Mouse (Mus musculus) urinary bladder, postnatal 10 days (tissue): ENCODE results near the gene Il9r.
"Not testable (repeated sequence)": the region's sequence is repeated elsewhere in the genome, so short reads cannot be mapped to it uniquely, and the experiment has no call there.

Source experiments
- DNase-seq: peaks from one replicate; pipeline ENCODE4 v3.0.0; 2022; ENCODE audit warnings: low spot score

Gene Il9r

DNA sequence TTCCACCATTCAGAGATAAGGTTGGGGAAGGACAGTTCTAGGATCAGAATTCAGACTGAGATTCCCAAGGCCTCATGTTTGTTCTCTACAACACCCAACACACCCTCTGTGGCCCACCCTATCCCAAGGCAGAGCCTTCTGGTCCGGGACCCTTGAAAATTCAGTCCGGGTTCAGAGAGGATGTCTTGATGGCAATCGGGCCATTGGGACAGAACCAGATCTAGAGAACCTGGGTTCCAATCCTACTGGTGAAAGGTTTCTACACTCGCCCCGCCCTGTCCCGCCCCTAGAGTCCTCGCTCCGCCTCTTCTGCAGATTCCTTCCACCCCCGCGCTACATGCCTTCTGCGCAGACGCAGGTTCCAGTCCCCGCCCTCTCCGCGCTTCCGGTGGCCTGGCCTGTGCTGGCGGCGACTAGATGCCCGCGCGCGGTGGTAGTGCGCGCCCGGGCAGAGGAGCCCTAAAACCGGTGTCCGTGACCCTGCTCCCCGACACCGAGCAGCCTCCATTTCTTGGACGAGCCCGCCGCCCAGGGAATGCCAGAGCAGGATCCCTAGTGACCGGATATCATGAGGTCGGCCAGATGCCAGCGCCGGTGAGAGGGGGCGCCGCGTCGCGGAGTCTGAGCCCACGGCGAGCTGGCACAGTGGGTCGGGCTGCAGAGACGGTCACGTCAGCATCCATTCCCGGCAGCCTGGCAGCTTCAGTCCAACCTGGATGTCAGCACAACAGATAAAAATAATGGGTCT lies 26.2 kb upstream of the Il9r start, which contains the start of gene Mpg:
TSS of gene Mpg (plus strand) at position 382 of the 748 bp plus-strand sequence.
- no peak for DNase-seq

DNA sequence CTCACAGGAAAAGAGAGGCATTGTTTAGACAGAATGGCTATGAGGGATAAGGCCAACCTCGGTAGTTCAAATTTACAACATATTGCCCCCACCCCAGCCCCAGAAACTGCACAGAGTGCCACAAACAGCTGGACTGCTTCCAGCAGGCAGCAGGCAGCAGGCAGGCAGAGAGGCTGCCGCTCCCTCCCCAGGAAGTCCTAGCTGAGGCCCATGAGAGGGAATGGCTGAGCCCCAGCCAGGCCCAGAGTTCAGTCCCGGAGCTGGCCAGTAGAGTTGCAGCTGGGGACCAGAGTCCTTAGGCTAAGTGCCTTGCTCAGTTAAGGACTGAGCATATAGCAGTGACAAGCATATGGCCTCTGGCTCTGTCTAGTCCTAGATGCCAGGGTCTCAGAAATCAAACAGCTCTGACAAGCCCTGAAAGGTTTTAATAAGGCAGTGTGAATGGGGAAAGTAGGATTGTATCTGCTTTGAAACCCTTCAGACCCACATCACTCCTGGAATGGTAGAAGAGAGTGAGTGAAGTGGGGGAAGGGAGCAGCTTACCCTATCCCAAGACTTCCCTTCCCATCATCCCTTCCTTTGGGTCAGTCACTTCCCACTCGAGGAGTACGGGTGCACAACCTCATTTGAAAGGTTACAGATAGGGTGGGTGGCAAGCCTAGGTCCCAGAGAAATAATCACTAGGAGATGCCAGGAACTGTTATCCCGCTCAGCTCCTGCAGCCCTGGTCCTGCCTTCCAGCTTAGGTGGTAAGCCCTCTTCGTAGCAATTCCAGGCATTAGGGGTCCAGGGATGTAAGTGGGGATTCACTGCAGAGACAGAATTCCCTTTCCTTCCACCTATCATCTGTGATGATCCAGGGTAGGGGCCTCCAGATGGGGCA lies 25.4 kb upstream of the Il9r start:
- no peak for DNase-seq

DNA sequence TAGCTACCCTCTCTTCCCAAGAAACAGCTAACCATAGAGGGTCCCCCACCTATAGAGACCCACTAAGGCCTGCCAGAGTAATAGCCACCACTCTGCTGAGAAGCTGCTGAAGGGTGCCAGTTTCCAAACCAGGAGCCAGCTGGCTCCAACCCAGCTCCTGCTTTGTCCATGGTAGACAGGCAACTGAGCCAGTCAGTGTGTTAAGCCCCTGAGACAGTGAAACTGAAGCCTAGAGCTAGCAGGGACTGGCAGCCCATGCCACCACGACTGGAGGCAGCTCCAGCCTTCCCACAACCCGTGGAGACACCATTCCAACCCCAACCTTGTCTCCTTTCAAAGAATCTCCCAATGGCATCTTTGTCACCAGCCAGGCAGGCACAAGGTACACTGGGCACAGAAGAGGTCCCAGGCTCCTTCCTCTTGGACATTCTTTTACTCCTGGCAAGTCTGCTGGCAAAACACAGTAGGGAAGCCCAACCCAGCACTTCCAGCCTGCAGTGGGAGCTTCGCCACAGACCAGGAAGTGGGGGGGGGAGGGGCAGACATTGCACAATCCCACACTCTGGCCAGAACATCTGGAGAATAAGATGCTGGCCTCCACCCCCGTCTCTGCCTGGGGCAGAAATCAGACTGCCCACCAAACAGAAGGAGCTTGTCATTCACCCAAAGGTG lies 24.5 kb upstream of the Il9r start:
- no peak for DNase-seq

DNA sequence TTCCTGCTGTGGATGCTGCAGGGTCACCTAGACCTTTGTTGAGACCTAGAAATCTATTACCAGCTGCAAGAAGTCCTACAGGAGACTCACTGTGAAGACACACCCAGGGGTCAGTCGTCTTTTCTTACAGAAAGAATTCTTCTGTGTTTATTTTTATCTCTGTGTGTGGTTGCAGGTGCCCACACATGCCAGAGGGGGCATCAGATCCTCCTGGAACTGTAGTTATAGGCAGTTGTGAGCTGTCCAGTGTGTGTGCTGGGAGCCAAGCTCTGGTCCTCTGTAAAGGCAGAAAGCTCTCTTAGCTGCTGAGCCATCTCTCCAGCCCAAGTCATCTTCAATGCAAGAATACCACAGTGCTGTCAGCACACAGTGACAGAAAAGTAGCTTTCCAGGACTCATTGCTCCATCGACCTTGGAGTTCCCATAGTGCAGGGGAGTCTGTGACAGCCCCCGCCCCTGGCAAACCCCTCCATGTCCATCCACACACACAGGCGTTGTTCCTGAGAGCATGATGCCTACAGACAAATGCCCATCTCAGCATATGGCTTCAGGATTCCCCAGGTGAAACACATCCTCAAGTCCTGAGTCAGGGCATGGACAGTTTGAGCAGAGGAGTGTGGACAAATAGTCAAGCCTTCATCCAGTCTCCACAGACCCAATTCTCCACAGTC lies 23.4 kb upstream of the Il9r start:
- DNase-seq: no peak

DNA sequence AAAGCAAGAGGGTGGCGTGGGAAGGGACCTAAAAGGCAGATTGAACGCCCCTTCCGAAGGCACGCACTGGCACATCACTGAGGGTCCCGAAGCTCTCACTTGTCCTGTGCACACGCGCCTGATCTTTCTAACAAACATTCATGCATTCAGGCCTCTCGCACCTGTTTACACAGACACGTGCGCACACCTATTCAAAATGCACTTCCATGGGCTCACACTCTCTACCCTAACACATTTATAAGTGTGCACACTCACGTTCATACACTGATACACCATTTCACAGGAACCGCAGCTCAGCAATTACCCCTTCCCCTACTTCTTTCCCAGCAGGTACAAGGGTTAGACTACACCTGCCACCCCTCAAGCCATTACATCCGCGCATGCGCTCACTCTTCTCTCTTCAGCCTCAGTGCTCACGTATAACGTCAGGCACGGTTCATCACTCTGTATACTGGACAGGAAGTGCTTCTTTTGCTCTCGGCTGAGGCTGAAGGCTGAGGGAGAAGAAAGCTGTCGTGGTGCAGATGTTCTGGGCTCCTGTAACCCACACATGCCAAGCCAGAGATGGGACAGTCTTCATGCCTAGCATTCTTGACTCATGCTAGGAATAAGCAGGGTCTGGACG lies 22.6 kb upstream of the Il9r start:
- no peak for DNase-seq

DNA sequence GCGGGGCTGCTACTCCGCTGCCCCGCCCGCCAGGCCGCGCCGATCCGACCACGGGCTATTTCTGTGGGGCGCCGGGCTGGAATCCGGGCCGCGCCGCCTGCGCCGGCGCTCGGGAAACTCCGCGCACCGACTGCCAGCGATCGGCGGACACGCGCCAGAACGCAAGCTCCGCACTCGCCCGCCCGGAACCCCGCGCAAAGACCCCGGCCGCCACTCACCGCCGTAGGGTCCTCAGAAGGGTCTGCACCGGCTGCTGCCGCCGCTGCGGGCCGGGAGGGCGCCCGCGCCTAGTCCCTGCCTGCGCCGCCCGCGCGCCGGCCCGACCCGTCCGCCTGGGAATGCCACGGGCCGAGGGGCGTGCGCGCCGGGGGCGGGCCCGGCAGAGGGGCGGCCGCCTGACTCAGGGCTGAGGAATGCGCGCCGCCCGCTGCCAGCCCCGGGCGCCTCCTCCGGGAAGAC lies 21.9 kb upstream of the Il9r start, which contains the start of gene Rhbdf1:
TSS of gene Rhbdf1 (minus strand) at position 350 of the 459 bp plus-strand sequence.
- DNase-seq: no peak

DNA sequence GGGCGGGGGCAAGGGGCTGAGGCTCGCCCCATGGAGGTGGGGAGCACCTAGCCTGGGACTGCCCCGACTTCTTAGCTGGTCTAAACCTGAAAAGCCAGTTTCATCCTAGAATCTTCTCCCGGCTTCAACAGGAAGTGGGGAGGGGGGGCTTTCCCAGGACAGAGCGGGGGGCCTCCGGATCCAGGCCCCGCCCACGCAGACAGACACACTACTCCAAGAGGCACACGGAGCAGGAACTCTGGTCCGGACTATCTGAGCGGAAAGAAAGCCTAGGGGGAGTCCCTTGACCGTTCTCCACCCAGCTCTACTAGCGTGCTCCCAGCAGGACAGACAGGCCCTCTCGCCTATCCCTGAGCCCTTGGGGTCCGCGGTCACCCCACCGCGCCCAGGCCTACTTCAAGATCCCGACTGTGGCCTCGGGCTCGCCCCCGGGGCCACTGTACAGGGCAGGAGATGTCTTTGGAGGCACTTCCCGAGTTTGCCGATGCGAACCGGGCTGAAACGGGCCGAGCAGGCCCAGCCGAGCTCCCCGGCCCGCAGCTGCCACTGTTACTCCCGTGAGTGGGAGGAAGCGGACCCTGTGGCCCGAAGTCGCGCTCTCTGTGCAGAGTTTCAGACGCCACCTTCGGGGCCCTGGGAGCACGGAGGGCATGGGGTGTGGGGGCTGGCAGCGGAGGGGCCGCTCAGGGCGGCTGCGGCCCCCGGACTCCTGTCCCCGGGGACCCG lies 21.3 kb upstream of the Il9r start:
- no peak for DNase-seq

DNA sequence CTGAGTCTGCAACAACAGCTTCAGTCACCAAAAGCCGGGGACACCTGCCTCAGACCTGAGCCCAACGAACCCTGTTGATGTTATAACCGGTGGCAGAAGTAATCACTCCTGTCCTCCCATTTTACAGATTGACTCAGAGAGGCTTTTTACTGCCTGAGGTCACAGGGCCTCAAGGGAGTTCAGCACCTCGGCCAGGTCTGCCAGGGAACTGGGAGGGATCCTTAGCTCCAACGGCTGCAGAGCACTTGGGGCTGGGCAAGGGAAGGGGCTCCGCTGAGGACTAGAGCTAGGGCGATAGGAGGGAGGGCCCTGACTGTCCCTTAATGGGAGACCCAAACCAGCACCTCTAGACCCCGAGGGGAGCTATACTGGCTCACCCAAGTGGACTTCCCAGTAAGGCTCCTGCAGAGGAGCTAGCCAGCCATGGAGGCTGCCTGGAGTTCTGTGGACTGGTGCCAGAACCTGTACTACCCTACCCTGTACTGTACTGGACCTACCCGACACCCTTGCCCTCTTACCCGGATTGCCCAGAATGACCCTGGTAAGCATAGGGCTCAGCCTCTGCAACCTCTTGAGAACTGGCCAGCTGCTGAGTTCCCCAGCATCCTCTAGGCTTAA lies 20.6 kb upstream of the Il9r start:
- no peak for DNase-seq

DNA sequence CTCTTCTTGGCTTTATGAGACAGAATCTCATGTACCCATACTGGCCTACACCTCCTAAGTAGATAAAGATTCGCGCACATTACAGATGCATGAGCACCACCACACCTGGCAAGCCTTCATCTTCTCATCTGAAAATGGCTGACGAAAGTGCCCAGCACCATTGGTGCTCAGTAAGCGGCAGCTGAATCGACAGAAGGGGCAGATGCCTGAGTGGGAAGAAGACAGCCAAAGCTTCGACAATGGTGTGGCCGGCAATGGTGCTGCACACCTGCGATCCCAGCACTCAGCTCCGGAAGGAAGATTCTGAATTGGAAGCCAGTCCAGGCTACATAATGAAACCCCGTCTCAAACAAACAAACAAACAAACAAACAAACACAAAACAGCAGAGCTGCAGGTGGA lies 19.2 kb upstream of the Il9r start:
- no peak for DNase-seq

DNA sequence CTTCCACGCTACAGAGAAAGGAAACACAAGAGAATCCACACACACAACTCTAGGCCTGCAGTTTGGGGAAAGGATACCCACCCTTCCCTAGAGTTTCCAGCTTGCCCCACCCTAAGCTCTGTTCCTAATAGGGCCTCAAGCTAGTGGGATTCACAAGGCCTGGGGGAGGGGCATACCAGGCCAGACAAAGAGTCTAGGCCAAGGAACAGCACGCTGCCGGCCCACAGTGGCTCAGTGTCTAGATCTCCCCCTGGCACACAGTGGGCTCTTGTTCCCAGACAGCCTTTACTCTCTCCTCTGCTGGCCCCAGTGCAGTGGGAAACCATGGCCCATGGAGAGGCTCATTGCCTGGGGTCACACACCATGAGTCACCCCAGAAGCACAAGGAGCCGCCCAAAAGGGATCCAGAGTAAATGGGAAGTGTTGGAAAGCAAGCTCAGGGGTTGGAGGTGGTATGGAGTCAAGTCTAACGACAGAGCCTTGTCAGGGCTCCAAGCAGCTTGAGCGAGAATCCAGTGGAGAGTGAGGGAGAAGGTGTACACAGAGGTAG lies 18.5 kb upstream of the Il9r start:
- DNase-seq: no peak

DNA sequence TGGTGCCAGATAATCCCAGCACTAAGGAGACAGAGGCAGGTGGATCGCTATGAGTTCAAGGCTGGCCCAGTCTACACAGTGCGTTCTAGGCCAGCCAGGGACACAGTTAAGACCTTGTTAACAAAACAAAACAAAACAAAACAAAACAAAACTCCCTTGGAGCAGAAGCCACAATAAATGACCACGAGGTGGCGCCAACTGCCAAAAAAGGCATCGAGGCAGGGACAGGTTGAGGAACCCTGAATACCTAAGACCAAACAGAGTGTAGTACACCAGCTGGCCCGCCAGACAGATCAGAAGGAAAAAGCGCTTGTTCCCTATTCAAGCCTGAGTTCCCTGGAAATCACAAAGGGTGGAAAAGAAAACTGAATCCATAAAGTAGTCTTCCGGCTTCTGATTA lies 16.8 kb upstream of the Il9r start:
- DNase-seq: no peak

DNA sequence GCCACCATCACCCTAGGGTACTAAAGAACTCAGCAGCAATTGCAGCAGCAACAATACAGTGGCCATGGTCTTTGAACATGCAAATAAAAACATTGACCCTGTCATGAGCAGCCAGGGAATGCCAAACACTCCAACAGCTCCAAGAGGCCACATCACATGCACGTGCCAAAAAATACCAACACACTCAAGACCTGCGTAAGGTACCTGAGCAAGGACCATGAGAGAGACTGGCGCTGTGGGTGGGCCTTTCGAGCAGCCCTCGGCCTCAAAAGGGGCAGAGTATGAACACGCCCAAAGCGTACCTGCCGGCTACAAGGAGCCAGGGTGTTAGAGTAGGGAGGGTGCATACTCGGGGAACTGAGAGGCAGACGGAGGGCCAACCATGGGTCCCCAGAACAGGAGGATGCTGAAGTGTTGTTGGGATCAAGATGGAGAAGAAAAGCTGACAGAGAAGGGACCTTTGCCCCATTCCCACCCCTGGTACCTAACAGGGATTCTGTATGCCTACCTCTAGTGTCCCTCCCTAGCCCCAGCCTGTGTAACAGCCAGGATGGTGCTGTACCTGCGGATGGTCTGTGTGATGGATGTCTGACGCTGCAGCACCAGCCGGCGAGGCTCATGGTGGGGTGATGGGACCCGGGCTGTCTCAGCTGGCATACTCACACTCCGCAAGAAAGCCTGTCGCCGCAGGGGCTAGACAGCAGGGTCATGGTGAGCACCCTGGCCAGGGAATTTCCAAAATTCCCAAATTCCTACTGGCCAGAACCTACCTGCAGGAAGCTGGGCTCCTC lies 15.5 kb upstream of the Il9r start:
- DNase-seq: no peak

DNA sequence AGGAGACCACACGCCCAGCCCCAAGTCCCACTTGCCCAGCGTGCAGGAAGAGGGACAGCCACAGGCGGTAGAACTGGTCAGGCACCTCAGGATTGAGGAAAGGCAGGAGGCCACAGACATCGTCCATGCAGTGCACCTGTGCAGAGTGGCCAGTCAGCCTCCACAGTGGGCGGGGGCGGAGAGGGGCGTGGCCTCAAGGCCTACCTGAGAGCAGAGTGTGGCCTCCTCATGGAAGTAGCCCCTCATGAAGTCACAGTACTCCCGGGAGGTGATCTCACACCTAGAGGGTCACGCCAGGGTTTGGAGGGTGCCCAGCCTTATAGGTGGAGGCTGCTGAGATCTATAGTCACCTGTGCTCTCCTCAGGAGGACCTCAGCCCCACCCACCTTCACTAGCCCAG lies 10.5 kb upstream of the Il9r start:
- DNase-seq: no peak

DNA sequence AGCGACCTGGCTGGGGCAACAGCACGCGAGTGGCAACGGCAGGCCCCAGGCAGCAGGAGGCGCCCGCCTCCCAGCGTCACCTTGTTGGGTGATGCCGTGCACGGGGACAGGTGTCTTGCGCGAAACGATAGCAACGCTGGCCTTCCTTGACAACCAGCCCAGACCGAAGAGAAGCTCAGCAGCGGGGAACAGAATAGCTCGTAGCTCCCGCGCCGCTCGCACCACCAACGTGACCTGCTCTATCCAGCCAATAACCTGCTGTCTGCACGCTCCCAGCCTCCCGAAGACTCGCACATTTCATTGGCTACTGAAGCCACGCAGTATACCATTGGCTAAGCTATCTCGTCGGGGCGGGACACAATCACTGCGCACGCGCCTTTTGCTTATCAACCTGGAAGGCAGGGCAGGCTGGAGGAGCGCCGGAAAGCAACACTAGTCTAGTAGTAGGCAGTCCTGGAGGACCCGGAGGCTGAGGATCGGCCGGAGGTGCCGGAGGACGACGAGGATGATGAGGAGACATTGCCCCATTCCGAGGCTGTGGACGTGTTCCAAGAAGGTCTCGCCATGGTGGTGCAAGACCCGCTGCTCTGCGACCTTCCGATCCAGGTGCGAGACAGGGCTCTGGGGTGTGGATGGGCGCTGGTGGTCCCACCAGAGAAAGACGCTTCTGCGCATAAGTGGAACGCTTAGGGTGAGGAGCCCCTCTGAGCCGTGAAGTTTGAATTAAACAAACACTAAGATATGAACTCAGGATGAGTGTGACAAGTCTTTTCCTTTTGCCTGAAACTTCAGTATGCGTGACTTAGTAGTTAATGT lies 5.2 kb upstream of the Il9r start, which contains the start of gene Snrnp25:
TSS of gene Snrnp25 (plus strand) at position 358 of the 816 bp plus-strand sequence.
- peak; percentile 76 for DNase-seq

DNA sequence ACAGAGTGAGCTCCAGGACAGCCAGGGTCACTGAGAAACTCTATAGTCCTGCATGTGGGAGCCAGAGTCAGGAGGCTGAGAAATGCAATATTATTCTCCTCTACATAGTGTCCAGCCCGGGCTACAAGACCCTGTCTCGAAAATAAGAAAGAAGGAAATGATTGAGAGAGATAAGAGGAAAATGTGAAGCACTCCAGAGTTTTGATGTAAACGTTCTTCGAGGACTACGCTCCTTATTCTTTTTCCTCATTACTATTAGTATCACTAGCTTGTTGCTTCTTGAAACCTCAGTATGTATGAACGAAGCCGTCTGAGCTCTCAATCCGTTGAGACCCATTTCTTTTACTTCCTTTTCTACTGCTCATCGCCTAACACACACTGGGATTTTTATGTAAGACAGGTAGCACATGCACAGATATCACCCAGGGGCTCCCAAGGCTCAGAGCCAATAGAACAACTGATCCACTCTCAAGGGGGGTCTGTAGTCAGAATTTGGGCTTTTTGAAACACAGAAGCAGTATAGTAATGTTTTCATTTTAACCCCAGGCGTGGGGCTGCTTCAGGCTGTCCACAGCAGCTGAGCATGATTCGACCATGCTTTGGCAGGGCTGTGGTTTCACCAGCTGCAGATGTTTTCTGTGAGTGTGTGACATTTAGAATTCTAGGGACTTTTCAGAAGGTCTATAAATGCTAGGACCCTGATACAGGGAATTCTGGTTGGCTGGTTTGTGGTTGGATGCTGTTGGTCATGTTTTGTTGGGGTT lies 2.0 kb upstream of the Il9r start:
- DNase-seq: no peak

DNA sequence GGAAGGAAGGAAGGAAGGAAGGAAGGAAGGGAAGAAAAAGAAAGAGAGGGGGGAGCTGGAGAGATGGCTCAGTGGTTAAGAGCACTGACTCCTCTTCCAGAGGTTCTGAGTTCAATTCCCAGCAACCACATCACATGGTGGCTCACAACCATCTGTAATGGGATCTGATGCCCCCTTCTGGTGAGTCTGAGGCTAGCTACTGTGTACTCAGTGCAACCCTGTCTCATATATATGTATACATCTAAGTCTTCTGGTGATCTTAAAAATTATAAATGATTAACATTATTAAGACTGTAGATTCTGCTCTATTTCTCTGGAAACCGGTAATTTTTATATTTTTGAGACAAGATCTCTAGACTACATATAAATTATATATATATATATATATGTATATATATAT lies 913 bp upstream of the Il9r start:
- DNase-seq: not testable (repeated sequence)

DNA sequence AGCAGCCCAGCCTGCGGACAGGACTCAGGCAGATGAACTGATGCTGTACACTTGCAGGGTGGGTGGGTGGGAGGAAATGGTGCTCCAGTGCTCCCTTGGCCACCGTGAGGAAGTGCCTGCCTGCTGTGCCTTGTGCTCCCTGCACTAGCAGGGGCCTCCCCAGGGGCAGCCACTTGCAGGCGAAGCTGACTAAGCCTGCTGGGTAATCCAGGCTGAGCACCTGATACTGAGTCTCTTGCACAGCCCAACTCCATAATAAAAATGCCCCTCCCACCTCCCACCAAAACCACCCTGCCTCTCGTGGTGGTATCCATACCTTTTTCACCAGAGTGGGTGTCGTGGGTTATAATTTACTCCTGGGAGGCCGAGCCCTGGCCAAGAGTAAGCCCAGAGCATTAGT lies 849 bp downstream of the Il9r start:
- peak; percentile 8 for DNase-seq
